18 mouse cellular contexts compared by ENCODE assay signal in the genomic region with DNA sequence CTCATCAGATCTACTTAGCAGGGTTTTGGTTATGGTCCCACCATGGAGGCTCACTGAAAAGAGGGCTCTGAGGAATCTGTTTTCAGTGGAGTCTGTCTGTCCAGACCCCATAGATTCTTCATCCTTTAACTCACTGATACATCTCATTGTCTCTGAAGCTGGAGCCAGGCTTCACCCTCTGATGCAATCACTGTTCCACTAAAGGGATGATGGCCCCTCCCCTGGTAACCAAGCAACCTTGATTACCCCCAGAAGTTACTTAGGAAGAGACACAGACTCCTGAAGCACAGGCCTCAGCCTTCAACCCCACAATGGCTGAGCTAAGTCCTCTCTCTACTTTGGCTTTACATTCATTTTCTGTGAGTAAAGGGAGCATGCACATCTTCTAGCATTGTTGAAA. TPM values are rescaled to one million over a fixed set of nuclear protein-coding genes. Genes with fewer than 3 reads are reported as not detected.
"Had no signal": no experiment of that assay in that cellular context is flagged by ENCODE, and none has a peak within 500 bp of the region (broad histone marks: within the 10 kb centered on the region; RNA-seq: fewer than 3 reads in every experiment).

No protein-coding gene starts in this region.

- H3K4me1 ChIP-seq: liver, embryonic 13.5 days; lung, embryonic 15.5 days; stomach, embryonic 15.5 days had no signal

- DNase-seq: kidney, postnatal 10 days; kidney, postnatal 4 days; liver; liver, embryonic 13.5 days; liver, postnatal 0 days; lung, postnatal 14 days; right cerebral cortex, postnatal 4 days; thymus, adult 2 months; thymus, postnatal 25 days had no signal

- H3K4me2 ChIP-seq: limb, embryonic 12.5 days; liver, embryonic 13.5 days; lung, embryonic 15.5 days; midbrain, embryonic 12.5 days; stomach, embryonic 15.5 days had no signal

- H3K4me3 ChIP-seq: layer of hippocampus, adult 2 months; limb, embryonic 12.5 days; liver, embryonic 13.5 days; lung, embryonic 15.5 days; midbrain, embryonic 12.5 days; stomach, embryonic 15.5 days had no signal

- H3K36me3 ChIP-seq: limb, embryonic 12.5 days; liver, embryonic 13.5 days; lung, embryonic 15.5 days; midbrain, embryonic 12.5 days; stomach, embryonic 15.5 days had no signal

- H3K27ac ChIP-seq: layer of hippocampus, adult 2 months; limb, embryonic 12.5 days; liver, embryonic 13.5 days; lung, embryonic 15.5 days; macrophage; midbrain, embryonic 12.5 days; stomach, embryonic 15.5 days had no signal

- H3K27me3 ChIP-seq: liver, embryonic 13.5 days; lung, embryonic 15.5 days; midbrain, embryonic 12.5 days; stomach, embryonic 15.5 days had no signal

- H3K9me3 ChIP-seq: limb, embryonic 12.5 days; liver, embryonic 13.5 days; lung, embryonic 15.5 days; midbrain, embryonic 12.5 days; stomach, embryonic 15.5 days had no signal

RNA-seq across cellular contexts. Expression of a gene that starts 1.6 kb away (rescaled TPM):
- polyA plus RNA-seq: kidney, embryonic 14.5 days; limb, embryonic 12.5 days; liver, embryonic 13.5 days; liver, postnatal 0 days; macrophage; midbrain, embryonic 12.5 days; midbrain, embryonic 16.5 days; neural tube, embryonic 14.5 days had no signal
